Mouse (Mus musculus): Measurements from ENCODE around the gene Gria1.

DNA sequence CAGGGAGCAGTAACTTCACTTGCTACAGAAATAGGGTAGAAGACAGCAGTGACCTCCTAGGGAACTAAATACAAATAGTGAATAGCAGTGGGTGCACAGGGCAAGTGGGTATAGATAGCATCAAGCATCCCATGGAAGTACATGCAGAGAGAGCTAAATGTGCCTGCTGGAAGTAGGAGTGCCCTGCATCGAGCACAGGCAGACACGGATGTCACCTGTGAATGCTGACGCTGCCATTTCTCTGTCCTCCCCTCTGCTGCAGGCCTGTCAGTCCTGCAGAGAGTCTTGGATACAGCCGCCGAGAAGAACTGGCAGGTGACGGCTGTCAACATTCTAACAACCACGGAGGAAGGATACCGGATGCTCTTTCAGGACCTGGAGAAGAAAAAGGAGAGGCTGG, 178.2 kb downstream of the Gria1 start:
- TF ChIP-seq POLR2A (IDR thresholded peaks at IDR 0.05; ENCODE audit: borderline replicate concordance, control insufficient read depth, low read depth, low read length) (no peak), CTCF (IDR thresholded peaks at IDR 0.05; ENCODE audit: control insufficient read depth, insufficient read depth, low read length) (no peak)

All from bone marrow, adult 2 months (tissue).